Mouse (Mus musculus) adipocyte (in vitro differentiated cells): ENCODE data around the gene 5730596B20Rik.
A peak's percentile ranks its signal among the peaks of the same experiment; 100 is the strongest.

ENCODE experiments used
- DNase-seq: peaks from one replicate; pipeline ENCODE4 v3.0.0-alpha.2; 2016; ENCODE audit warnings: low spot score

The 5730596B20Rik gene

GRCm38 (mm10) chr6:52177061-52177735 is at the start of gene 5730596B20Rik:
Gene 5730596B20Rik (plus strand): TSS chr6:52177498.
- no peak for DNase-seq

- no peak for DNase-seq
Measured at GRCm38 (mm10) chr6:52137841-52138535, 39.3 kb upstream of the 5730596B20Rik start.

- no peak for DNase-seq
Measured at GRCm38 (mm10) chr6:52138576-52138975, 38.7 kb upstream of the 5730596B20Rik start.

- DNase-seq, result no peak
Measured at GRCm38 (mm10) chr6:52139115-52139514, 38.2 kb upstream of the 5730596B20Rik start.

- no peak for DNase-seq
Measured at GRCm38 (mm10) chr6:52150401-52150966, 26.8 kb upstream of the 5730596B20Rik start.

GRCm38 (mm10) chr6:52151571-52151970 is 25.7 kb upstream of the 5730596B20Rik start:
- no peak for DNase-seq

- no peak for DNase-seq
Measured at GRCm38 (mm10) chr6:52152226-52153193, 24.8 kb upstream of the 5730596B20Rik start.

GRCm38 (mm10) chr6:52153270-52153669 is 24.0 kb upstream of the 5730596B20Rik start:
- DNase-seq, result no peak

- no peak for DNase-seq
Measured at GRCm38 (mm10) chr6:52154044-52154443, 23.3 kb upstream of the 5730596B20Rik start.

GRCm38 (mm10) chr6:52155471-52155870 is 21.8 kb upstream of the 5730596B20Rik start:
- DNase-seq, result no peak

GRCm38 (mm10) chr6:52156551-52157200 is 20.6 kb upstream of the 5730596B20Rik start:
- no peak for DNase-seq

- no peak for DNase-seq
Measured at GRCm38 (mm10) chr6:52157466-52158275, 19.6 kb upstream of the 5730596B20Rik start.

- peak; percentile 87 for DNase-seq
Measured at GRCm38 (mm10) chr6:52158276-52159051, 18.8 kb upstream of the 5730596B20Rik start, which contains the start of gene Hoxa1. Gene Hoxa1 (minus strand): TSS chr6:52158317.

GRCm38 (mm10) chr6:52159164-52159761 is 18.0 kb upstream of the 5730596B20Rik start:
- DNase-seq, result peak; percentile 91

GRCm38 (mm10) chr6:52159979-52160378 is 17.3 kb upstream of the 5730596B20Rik start:
- DNase-seq, result peak; percentile 97

- DNase-seq, result peak; percentile 99
Measured at GRCm38 (mm10) chr6:52160511-52161335, 16.6 kb upstream of the 5730596B20Rik start.

- DNase-seq, result peak; percentile 82
Measured at GRCm38 (mm10) chr6:52161336-52162092, 15.8 kb upstream of the 5730596B20Rik start.

GRCm38 (mm10) chr6:52162093-52162380 is 15.3 kb upstream of the 5730596B20Rik start:
- DNase-seq, result no peak
